16 mouse cellular contexts compared by ENCODE assay signal in the genomic region with DNA sequence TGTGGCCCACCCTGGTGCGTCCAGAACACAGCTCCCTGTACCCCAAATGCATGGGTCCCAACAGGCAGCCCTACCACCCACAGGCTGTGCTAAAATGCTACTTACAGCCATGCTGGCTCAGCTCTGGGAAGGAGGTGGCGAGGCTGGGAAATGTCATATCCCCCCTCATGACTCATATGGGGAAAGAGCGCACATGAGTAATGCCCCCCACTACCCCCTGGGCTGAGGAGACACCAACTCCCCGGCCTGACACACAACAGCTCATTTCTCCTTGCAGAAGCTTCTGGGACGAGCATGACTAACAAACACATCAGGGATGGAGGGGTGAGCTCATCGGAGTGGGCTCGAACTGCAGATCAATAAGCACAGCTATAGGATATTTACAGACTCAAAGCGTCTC.
"Had no signal": no experiment of that assay in that cellular context is flagged by ENCODE, and none has a peak within 500 bp of the region (broad histone marks: within the 10 kb centered on the region; RNA-seq: fewer than 3 reads in every experiment).

No protein-coding gene starts in this region.

- H3K4me2 ChIP-seq: lung, embryonic 14.5 days; midbrain, embryonic 12.5 days; neural tube, embryonic 13.5 days; neural tube, embryonic 15.5 days; stomach, embryonic 15.5 days had no signal

- H3K4me1 ChIP-seq: midbrain, embryonic 12.5 days had no signal

- H3K27me3 ChIP-seq: midbrain, embryonic 12.5 days; neural tube, embryonic 13.5 days; neural tube, embryonic 15.5 days; stomach, embryonic 15.5 days had no signal

- H3K9ac ChIP-seq: lung, embryonic 14.5 days; midbrain, embryonic 12.5 days; neural tube, embryonic 13.5 days; neural tube, embryonic 15.5 days; stomach, embryonic 15.5 days had no signal

- ATAC-seq: midbrain, embryonic 16.5 days had no signal

- H3K4me3 ChIP-seq: midbrain, embryonic 10.5 days; midbrain, embryonic 12.5 days; myocyte; neural tube, embryonic 13.5 days; neural tube, embryonic 15.5 days; stomach, embryonic 15.5 days had no signal

- H3K36me3 ChIP-seq: midbrain, embryonic 10.5 days; midbrain, embryonic 12.5 days; neural tube, embryonic 13.5 days; neural tube, embryonic 15.5 days; stomach, embryonic 15.5 days had no signal

- DNase-seq: lung, embryonic 14.5 days; lung, postnatal 10 days; lung, postnatal 4 days; midbrain, embryonic 14.5 days; right cerebral cortex, postnatal 14 days; thymus, adult 2 months; thymus, postnatal 25 days; thymus, postnatal 4 days had no signal

- H3K9me3 ChIP-seq: midbrain, embryonic 10.5 days; midbrain, embryonic 12.5 days; neural tube, embryonic 13.5 days; neural tube, embryonic 15.5 days; stomach, embryonic 15.5 days had no signal

- H3K27ac ChIP-seq: midbrain, embryonic 10.5 days; midbrain, embryonic 12.5 days; neural tube, embryonic 13.5 days; neural tube, embryonic 15.5 days; stomach, embryonic 15.5 days; stomach, postnatal 0 days had no signal
